Mouse (Mus musculus): ENCODE measurements around the gene Amhr2.

DNA sequence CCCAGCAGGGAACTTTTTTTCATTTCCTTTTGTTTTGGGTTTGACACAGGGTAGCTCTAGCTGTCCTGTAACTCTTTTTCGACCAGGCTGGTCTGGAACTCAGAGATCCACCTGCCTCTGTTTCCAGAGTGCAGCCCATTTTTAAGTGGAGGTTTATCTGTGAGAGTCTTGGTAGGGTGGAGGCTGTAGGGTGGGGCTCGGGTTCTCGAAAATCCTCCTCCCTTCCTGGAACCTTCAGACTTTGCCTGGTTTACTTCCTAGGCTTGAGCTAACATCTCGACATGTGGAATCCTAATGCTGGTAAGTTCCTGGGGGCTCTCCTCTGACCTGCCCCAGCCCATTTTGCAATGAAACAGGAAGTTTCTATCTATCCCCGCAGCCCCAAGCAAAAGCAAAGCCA, 14.7 kb downstream of the Amhr2 start:
- TF ChIP-seq CTCF (IDR thresholded peaks at IDR 0.05; ENCODE audit: control insufficient read depth, insufficient read depth, insufficient read length), result no peak
- no peak for TF ChIP-seq USF1 (IDR thresholded peaks at IDR 0.05; ENCODE audit: low read depth)
- no peak for TF ChIP-seq CEBPB (IDR thresholded peaks at IDR 0.05; ENCODE audit: low read depth)
- TF ChIP-seq MYOG (IDR thresholded peaks at IDR 0.05; ENCODE audit: control insufficient read depth, extremely low read depth, insufficient read length), result no peak
- TF ChIP-seq MAX (IDR thresholded peaks at IDR 0.05), result no peak
- no peak for TF ChIP-seq MYOD1 (IDR thresholded peaks at IDR 0.05; ENCODE audit: control insufficient read depth, insufficient read length, low read depth)
